Mouse (Mus musculus) kidney, postnatal 0 days (tissue): ENCODE data around the gene Fam136a. TPM values are rescaled to one million over a fixed set of nuclear protein-coding genes. Genes with fewer than 3 reads are reported as not detected.

Experiments used
- ATAC-seq: fragments of 200-750 bp; cut with Nextera tagmentation; replicated peaks from 2 replicates; pipeline ENCODE4 v1.8.0; 2017; ENCODE audit warnings: low read depth, moderate number of reproducible peaks, moderate TSS enrichment, moderate library complexity; ENCODE audit not compliant: low FRiP score
- DNase-seq: peaks from one replicate; pipeline ENCODE4 v3.0.0-alpha.2; 2016; ENCODE audit warnings: low spot score
- H3K27ac ChIP-seq: fragments of 300-500 bp; sonication (generic); 2 replicates; pipeline ENCODE4 v1.5.1; 2014; ENCODE audit warnings: mild to moderate bottlenecking
- H3K27me3 ChIP-seq: fragments of 300-500 bp; sonication (generic); 2 replicates; pipeline ENCODE4 v1.6.1; 2014; ENCODE audit warnings: low read length, mixed read lengths; ENCODE audit not compliant: insufficient read depth
- H3K36me3 ChIP-seq: fragments of 300-500 bp; sonication (generic); 2 replicates; pipeline ENCODE4 v1.6.1; 2014; ENCODE audit warnings: low read length, mixed read lengths; ENCODE audit not compliant: insufficient read depth
- H3K4me1 ChIP-seq: fragments of 300-500 bp; sonication (generic); replicated peaks from 2 replicates; pipeline ENCODE4 v1.6.1; 2014; ENCODE audit warnings: antibody characterized with exemption, low read length, mixed read lengths; ENCODE audit not compliant: insufficient read depth
- H3K4me2 ChIP-seq: fragments of 300-500 bp; sonication (generic); 2 replicates; pipeline ENCODE4 v1.6.1; 2014; ENCODE audit warnings: mild to moderate bottlenecking, low read length, moderate library complexity, mixed read lengths
- H3K4me3 ChIP-seq: fragments of 300-500 bp; sonication (generic); replicated peaks from 2 replicates; pipeline ENCODE4 v1.5.1; 2014; ENCODE audit warnings: low read depth, low read length
- H3K9ac ChIP-seq: fragments of 300-500 bp; sonication (generic); 2 replicates; pipeline ENCODE4 v1.6.1; 2014; ENCODE audit warnings: low read depth, low read length
- H3K9me3 ChIP-seq: fragments of 300-500 bp; sonication (generic); replicated peaks from 2 replicates; pipeline ENCODE4 v1.6.1; 2016; ENCODE audit warnings: low read length, inconsistent platforms, mixed read lengths
- CTCF ChIP-seq: IDR thresholded peaks from 2 replicates; pipeline ENCODE4 v1.5.1; 2016; ENCODE audit warnings: antibody characterized with exemption, low read depth, mild to moderate bottlenecking, moderate library complexity
- WGBS: fragments of 180-500 bp; shearing (Covaris S2); extraction: QIAGEN DNeasy Blood & Tissue Kit; methylation state at CpG from one replicate; pipeline ENCODE4 v1.1.7; 2014; 5-methylcytosine and 5-hydroxymethylcytosine counted together
- polyA plus RNA-seq: library from polyadenylated mRNA; unstranded; fragments of >200 nt; fragmentation: Nextera tagmentation; extraction: Ambion mirVana; gene quantifications from 2 replicates; pipeline ENCODE4 v1.2.1, GENCODE M21; 2015

The Fam136a gene
- 100 and 110 TPM in 2 replicates for polyA plus RNA-seq

- peak within 1 kb of the TSS; percentile 99 for H3K4me2 ChIP-seq
- H3K36me3 ChIP-seq, result 0 out of 2 replicates have a peak, but pooled peaks cover 3% of the 10 kb centered on the region
- DNase-seq, result peak; percentile 99
- no peaks in the 10 kb centered on the region for H3K9me3 ChIP-seq
- WGBS, result under 1% methylated on average over 74 of the region's 76 CpGs
- TF ChIP-seq CTCF, result peak; percentile 96
- H3K27ac ChIP-seq, result peak within 1 kb of the TSS; percentile 79
- no peaks in the 10 kb centered on the region for H3K27me3 ChIP-seq
- peaks cover 3% of the 10 kb centered on the region; the same call in 1 of the 2 replicates for H3K4me1 ChIP-seq
- H3K9ac ChIP-seq, result peak within 1 kb of the TSS; percentile 62
- peak; percentile 95 for ATAC-seq
- peak within 1 kb of the TSS; percentile 53 for H3K4me3 ChIP-seq
These were observed at the start of gene Fam136a for GRCm38 (mm10) chr6:86365371-86366124. TSS of gene Fam136a (plus strand) at chr6:86365646.

DNA sequence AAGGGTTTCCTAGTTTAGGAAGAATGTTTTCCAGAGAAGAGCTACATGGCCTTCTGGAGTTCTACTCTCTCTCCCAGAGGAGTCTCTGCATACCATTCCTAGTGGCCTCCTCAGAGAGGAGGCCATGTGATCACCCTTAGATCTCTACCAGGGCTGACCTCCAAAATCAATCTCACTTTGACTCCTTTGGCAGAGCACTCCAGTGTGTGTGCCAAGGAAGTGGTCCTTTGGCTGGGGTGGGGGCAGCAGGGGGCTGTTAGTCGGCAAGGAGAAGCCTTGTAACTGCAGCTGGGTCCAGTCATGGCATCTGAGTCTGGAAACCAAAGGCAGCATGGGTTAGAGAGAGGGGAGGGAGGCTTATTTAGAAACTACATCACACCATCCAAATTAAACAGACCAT, 48.4 kb upstream of the Fam136a start:
- no peak overlapping the region for H3K9ac ChIP-seq
- no peaks in the 10 kb centered on the region for H3K27me3 ChIP-seq
- WGBS, result 46% methylated on average over 1 of the region's 1 CpGs
- H3K4me3 ChIP-seq, result no peak overlapping the region
- H3K4me2 ChIP-seq, result no peak overlapping the region
- H3K27ac ChIP-seq, result no peak overlapping the region
- TF ChIP-seq CTCF, result no peak
- H3K4me1 ChIP-seq, result no peaks in the 10 kb centered on the region
- DNase-seq (no peak), ATAC-seq (no peak)
- H3K9me3 ChIP-seq, result no peaks in the 10 kb centered on the region
- H3K36me3 ChIP-seq, result no peaks in the 10 kb centered on the region

- Histone ChIP-seq H3K9me3 (no peaks in the 10 kb centered on the region), H3K4me2 (no peak overlapping the region), H3K27ac (no peak overlapping the region), H3K4me1 (no peaks in the 10 kb centered on the region), H3K36me3 (no peaks in the 10 kb centered on the region), H3K9ac (no peak overlapping the region), H3K4me3 (no peak overlapping the region), H3K27me3 (no peaks in the 10 kb centered on the region)
- whole genome bisulfite sequencing, result 55% methylated on average over 4 of the region's 4 CpGs
- no peak for TF ChIP-seq CTCF
- no peak for ATAC-seq
- DNase-seq, result peak; percentile 11
These were observed 46.6 kb upstream of the Fam136a start for GRCm38 (mm10) chr6:86318855-86319254.

DNA sequence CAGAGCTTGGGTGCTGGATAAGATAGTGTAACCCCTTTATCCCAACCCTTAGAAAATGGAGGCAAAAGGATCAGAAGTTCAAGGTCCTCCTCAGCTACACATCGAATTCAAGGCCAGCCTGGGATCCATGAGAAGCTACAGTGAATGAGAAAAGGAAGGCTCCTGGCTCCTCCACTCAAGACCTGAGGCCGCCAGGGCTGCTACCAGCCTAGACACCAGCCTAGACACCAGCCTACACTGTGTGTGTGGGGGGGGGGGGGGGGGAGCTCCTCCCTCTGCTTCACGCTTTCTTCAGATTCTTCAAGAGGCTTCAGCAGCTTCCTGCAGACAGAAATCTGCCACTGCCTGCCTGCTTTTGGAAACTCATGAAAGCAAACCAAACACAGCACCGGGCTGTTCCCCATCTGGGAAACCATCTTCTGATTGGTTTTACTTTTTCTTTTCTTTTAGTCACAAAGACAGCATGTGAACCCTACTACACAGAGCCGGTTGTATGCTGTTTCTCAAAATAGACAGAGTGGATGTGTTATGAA, 43.3 kb upstream of the Fam136a start:
- Histone ChIP-seq H3K27ac (no peak overlapping the region), H3K4me2 (no peak overlapping the region), H3K9ac (no peak overlapping the region), H3K9me3 (no peaks in the 10 kb centered on the region), H3K4me3 (no peak overlapping the region), H3K36me3 (no peaks in the 10 kb centered on the region), H3K27me3 (no peaks in the 10 kb centered on the region), H3K4me1 (no peaks in the 10 kb centered on the region)
- TF ChIP-seq CTCF, result no peak
- WGBS, result 84% methylated on average over 5 of the region's 5 CpGs
- DNase-seq (no peak), ATAC-seq (no peak)

GRCm38 (mm10) chr6:86322991-86323390, 42.5 kb upstream of the Fam136a start:
- no peaks in the 10 kb centered on the region for H3K36me3 ChIP-seq
- 92% methylated on average over 9 of the region's 9 CpGs for WGBS
- no peak for TF ChIP-seq CTCF
- ATAC-seq (no peak), DNase-seq (no peak)
- no peaks in the 10 kb centered on the region for H3K4me1 ChIP-seq
- H3K27me3 ChIP-seq, result no peaks in the 10 kb centered on the region
- no peak overlapping the region for H3K27ac ChIP-seq
- H3K4me3 ChIP-seq, result no peak overlapping the region
- no peak overlapping the region for H3K9ac ChIP-seq
- H3K9me3 ChIP-seq, result no peaks in the 10 kb centered on the region
- H3K4me2 ChIP-seq, result no peak overlapping the region

- DNase-seq (no peak), ATAC-seq (no peak)
- 76% methylated on average over 3 of the region's 3 CpGs for WGBS
- no peak overlapping the region for H3K4me3 ChIP-seq
- no peak for TF ChIP-seq CTCF
- H3K9ac ChIP-seq, result no peak overlapping the region
- H3K4me1 ChIP-seq, result no peaks in the 10 kb centered on the region
- no peaks in the 10 kb centered on the region for H3K27me3 ChIP-seq
- no peak overlapping the region for H3K4me2 ChIP-seq
- no peak overlapping the region for H3K27ac ChIP-seq
- no peaks in the 10 kb centered on the region for H3K9me3 ChIP-seq
- no peaks in the 10 kb centered on the region for H3K36me3 ChIP-seq
These were observed 41.0 kb upstream of the Fam136a start for GRCm38 (mm10) chr6:86324400-86324799.
